Mouse (Mus musculus): Measurements from ENCODE around the gene Olfr322. TPM values are rescaled to one million over a fixed set of nuclear protein-coding genes. Genes with fewer than 3 reads are reported as not detected.
"Not testable (repeated sequence)": the region's sequence is repeated elsewhere in the genome, so short reads cannot be mapped to it uniquely, and the experiment has no call there.

Olfr322 gene
- total RNA-seq, 2 experiments from 2014 or later: not detected

DNA sequence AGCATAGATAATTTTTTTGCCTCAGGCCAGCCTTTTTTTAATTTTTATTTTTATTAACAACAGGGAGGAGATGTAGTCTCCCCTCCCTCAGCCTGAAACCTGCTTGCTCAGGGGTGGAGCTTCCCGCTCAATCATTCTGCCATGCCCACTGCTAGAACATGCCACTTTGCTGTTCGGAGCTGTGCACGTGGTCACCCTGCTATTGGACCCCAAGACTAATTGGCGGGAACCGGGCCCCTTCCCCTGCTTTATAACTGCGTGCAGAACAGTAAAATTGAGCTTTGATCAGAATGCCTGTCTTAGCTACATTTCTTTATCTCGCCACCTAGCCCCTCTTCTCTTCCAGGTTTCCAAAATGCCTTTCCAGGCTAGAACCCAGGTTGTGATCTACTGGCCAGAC is 59.1 kb downstream of the Olfr322 start:
- ATAC-seq (replicated peaks; ENCODE audit: poor library complexity): not testable (repeated sequence)

Other genes starting within 250 kb of the Olfr322 start
- gene 1810065E05Rik, start 237.7 kb upstream of the Olfr322 start, total RNA-seq (2015): not detected in 2 replicates
- not detected in 2 replicates for gene 1810065E05Rik, start 237.7 kb upstream of the Olfr322 start, total RNA-seq (2017)
- gene Gm12253, start 226.2 kb upstream of the Olfr322 start, total RNA-seq (2015): not detected in 2 replicates
- not detected in 2 replicates for gene Gm12253, start 226.2 kb upstream of the Olfr322 start, total RNA-seq (2017)
- gene Lypd9, start 205.9 kb upstream of the Olfr322 start, total RNA-seq (2015): not detected in 2 replicates
- not detected in 2 replicates for gene Lypd9, start 205.9 kb upstream of the Olfr322 start, total RNA-seq (2017)
- gene Olfr30, start 196.5 kb upstream of the Olfr322 start, total RNA-seq (2015): not detected in 2 replicates
- gene Olfr30, start 196.5 kb upstream of the Olfr322 start, total RNA-seq (2017): not detected in 2 replicates
- not detected in 2 replicates for gene Olfr332, start 166.2 kb upstream of the Olfr322 start, total RNA-seq (2015)
- not detected in 2 replicates for gene Olfr332, start 166.2 kb upstream of the Olfr322 start, total RNA-seq (2017)
- not detected in 2 replicates for gene Olfr331, start 156.2 kb upstream of the Olfr322 start, total RNA-seq (2015)
- not detected in 2 replicates for gene Olfr331, start 156.2 kb upstream of the Olfr322 start, total RNA-seq (2017)
- gene Olfr330, start 123.9 kb upstream of the Olfr322 start, total RNA-seq (2015): not detected in 2 replicates
- gene Olfr330, start 123.9 kb upstream of the Olfr322 start, total RNA-seq (2017): not detected in 2 replicates
- not detected in 2 replicates for gene Olfr329-ps, start 112.4 kb upstream of the Olfr322 start, total RNA-seq (2015)
- not detected in 2 replicates for gene Olfr329-ps, start 112.4 kb upstream of the Olfr322 start, total RNA-seq (2017)
- gene Olfr328, start 103.1 kb upstream of the Olfr322 start, total RNA-seq (2015): not detected in 2 replicates
- gene Olfr328, start 103.1 kb upstream of the Olfr322 start, total RNA-seq (2017): not detected in 2 replicates
- gene Olfr224, start 88.2 kb upstream of the Olfr322 start, total RNA-seq (2015): not detected in 2 replicates
- not detected in 2 replicates for gene Olfr224, start 88.2 kb upstream of the Olfr322 start, total RNA-seq (2017)
- not detected in 2 replicates for gene Olfr325, start 81.1 kb upstream of the Olfr322 start, total RNA-seq (2015)
- not detected in 2 replicates for gene Olfr325, start 81.1 kb upstream of the Olfr322 start, total RNA-seq (2017)
- gene Olfr324, start 63.7 kb upstream of the Olfr322 start, total RNA-seq (2015): not detected in 2 replicates
- gene Olfr324, start 63.7 kb upstream of the Olfr322 start, total RNA-seq (2017): not detected in 2 replicates
- not detected in 2 replicates for gene 2210407C18Rik, start 42.7 kb upstream of the Olfr322 start, total RNA-seq (2015)
- gene 2210407C18Rik, start 42.7 kb upstream of the Olfr322 start, total RNA-seq (2017): not detected in 2 replicates
- not detected in 2 replicates for gene Olfr323, start 28.3 kb upstream of the Olfr322 start, total RNA-seq (2015)
- not detected in 2 replicates for gene Olfr323, start 28.3 kb upstream of the Olfr322 start, total RNA-seq (2017)
- 1.8 and 3.5 TPM in 2 replicates for gene Trim58, start 18.3 kb upstream of the Olfr322 start, total RNA-seq (2015)
- gene Trim58, start 18.3 kb upstream of the Olfr322 start, total RNA-seq (2017): 0.27 and 1.2 TPM in 2 replicates
- not detected in 2 replicates for gene Olfr320, start 22.3 kb downstream of the Olfr322 start, total RNA-seq (2015)
- not detected in 2 replicates for gene Olfr320, start 22.3 kb downstream of the Olfr322 start, total RNA-seq (2017)
- gene Olfr319, start 40.4 kb downstream of the Olfr322 start, total RNA-seq (2015): not detected in 2 replicates
- gene Olfr319, start 40.4 kb downstream of the Olfr322 start, total RNA-seq (2017): not detected in 2 replicates
- gene Olfr318, start 65.2 kb downstream of the Olfr322 start, total RNA-seq (2015): not detected in 2 replicates
- gene Olfr318, start 65.2 kb downstream of the Olfr322 start, total RNA-seq (2017): not detected in 2 replicates
- not detected in 2 replicates for gene Olfr317, start 80.4 kb downstream of the Olfr322 start, total RNA-seq (2015)
- gene Olfr317, start 80.4 kb downstream of the Olfr322 start, total RNA-seq (2017): not detected in 2 replicates
- gene Olfr316, start 94.0 kb downstream of the Olfr322 start, total RNA-seq (2015): not detected in 2 replicates
- gene Olfr316, start 94.0 kb downstream of the Olfr322 start, total RNA-seq (2017): not detected in 2 replicates
- gene Olfr315, start 114.4 kb downstream of the Olfr322 start, total RNA-seq (2015): not detected in 2 replicates
- not detected in 2 replicates for gene Olfr315, start 114.4 kb downstream of the Olfr322 start, total RNA-seq (2017)
- not detected in 2 replicates for gene Olfr314, start 124.2 kb downstream of the Olfr322 start, total RNA-seq (2015)
- not detected in 2 replicates for gene Olfr314, start 124.2 kb downstream of the Olfr322 start, total RNA-seq (2017)
- gene Fam183b, start 143.2 kb downstream of the Olfr322 start, total RNA-seq (2015): not detected in 2 replicates
- not detected in 2 replicates for gene Fam183b, start 143.2 kb downstream of the Olfr322 start, total RNA-seq (2017)
- not detected in 2 replicates for gene Olfr313, start 156.2 kb downstream of the Olfr322 start, total RNA-seq (2015)
- gene Olfr313, start 156.2 kb downstream of the Olfr322 start, total RNA-seq (2017): not detected in 2 replicates
- not detected in 2 replicates for gene Olfr312, start 170.5 kb downstream of the Olfr322 start, total RNA-seq (2015)
- not detected in 2 replicates for gene Olfr312, start 170.5 kb downstream of the Olfr322 start, total RNA-seq (2017)
- gene Olfr311, start 180.5 kb downstream of the Olfr322 start, total RNA-seq (2015): not detected in 2 replicates
- gene Olfr311, start 180.5 kb downstream of the Olfr322 start, total RNA-seq (2017): not detected in 2 replicates
- gene Gm12258, start 188.4 kb downstream of the Olfr322 start, total RNA-seq (2015): 0.90 and 1.1 TPM in 2 replicates
- gene Gm12258, start 188.4 kb downstream of the Olfr322 start, total RNA-seq (2017): 2.0 and 3.0 TPM in 2 replicates
- gene 2810021J22Rik, start 208.4 kb downstream of the Olfr322 start, total RNA-seq (2015): 1.9 and 3.7 TPM in 2 replicates
- 2.9 and 5.0 TPM in 2 replicates for gene 2810021J22Rik, start 208.4 kb downstream of the Olfr322 start, total RNA-seq (2017)
- gene Zfp39, start 245.4 kb downstream of the Olfr322 start, total RNA-seq (2015): 23.9 and 29.2 TPM in 2 replicates
- 7.9 and 9.5 TPM in 2 replicates for gene Zfp39, start 245.4 kb downstream of the Olfr322 start, total RNA-seq (2017)

Measured in megakaryocyte progenitor cell, adult 5-6 weeks (primary cell).